Mouse (Mus musculus): Measurements from ENCODE around the gene Ola1.
A peak's percentile ranks its signal among the peaks of the same experiment; 100 is the strongest.

Ola1 gene

DNA sequence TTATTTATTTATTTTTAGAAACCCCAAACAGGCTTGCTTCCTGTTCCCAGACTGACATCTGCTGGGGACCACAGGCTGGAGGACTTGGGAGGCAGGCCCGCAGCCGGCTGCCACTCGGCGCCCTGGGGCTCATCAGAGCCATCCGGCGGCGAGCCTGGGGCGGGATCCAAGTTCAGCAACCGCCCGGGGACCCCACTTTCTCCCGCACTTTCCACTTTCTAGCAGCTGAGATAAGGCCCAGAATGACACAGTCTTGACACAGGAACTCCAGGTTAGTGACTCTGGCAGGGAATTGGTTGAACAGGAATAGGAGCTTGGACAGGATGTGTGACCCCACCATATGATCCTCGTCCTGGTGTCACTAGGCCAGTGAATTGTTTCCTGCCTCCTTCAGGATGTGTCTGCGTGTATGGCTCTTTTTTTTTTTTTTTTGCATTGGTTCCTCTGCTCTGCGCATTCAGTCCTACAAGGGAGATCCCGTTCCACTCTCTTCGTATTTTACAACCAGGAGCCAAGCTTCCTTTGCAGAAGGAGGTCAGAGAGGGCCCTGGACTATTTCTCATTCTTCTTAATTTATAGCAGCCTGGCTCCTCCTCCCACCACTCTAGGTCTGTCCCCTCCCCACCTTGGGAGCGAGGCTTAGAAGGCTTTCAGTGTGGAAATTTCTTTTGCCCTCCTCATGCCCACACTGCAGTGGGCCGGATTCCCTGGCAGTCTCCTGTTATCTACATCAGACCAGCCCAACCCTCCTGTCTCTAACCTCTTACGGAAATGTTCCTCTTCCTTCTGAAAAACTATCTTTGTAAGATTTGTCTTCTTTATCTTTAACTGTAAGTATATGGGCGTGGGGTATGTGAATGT, 152.2 kb downstream of the Ola1 start:
- no peak for DNase-seq (ENCODE audit: low spot score)

DNA sequence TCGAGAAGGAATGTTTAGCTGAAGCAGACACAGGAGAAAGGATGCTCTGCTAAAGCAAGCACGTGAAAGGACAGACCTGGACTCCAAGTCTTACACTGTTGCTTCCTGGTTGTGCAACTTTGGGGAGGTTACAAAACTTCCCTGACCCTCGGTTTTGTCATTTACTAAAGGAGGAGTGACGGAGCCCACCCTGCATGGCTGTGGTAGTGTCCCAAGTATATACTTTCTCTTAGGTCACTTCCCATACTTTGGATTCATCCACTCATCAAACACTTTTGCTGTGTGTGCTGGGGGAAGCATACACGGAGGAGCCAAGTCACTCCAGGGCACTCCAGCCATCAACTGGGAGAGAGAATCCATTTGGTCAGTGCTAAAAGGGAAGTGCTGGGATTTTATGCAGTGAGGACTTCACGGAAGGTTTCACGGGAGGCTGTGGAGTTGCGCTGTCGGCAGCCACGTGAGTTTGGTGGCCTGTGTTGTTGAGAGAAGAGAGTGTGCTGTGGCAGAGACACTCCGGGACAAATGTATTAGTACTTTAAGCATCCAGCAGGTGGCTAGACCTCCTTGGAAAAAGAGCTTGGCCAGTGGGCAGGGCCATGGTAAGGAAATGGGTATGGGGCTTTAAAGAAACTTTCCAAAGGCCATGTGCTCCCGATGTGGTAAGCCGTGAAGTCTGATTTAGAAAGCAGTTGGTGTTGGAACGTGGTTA, 154.7 kb downstream of the Ola1 start:
- DNase-seq (ENCODE audit: low spot score), result no peak

DNA sequence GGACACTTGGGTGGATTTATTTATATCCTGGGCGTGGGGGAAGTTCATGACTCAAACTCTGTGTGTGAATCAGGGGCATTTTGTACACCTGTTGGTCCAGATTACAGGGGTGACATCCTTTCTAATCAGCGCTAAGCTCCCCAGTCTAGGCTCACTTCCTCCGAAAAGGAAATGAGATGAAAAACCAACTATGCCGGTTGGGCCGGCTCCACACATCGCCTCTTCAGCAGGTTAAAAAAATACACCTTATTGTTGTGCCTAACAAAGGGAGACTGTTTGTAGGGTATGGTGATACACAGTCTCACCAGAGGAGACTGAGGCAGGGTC, 158.5 kb downstream of the Ola1 start:
- no peak for DNase-seq (ENCODE audit: low spot score)

DNA sequence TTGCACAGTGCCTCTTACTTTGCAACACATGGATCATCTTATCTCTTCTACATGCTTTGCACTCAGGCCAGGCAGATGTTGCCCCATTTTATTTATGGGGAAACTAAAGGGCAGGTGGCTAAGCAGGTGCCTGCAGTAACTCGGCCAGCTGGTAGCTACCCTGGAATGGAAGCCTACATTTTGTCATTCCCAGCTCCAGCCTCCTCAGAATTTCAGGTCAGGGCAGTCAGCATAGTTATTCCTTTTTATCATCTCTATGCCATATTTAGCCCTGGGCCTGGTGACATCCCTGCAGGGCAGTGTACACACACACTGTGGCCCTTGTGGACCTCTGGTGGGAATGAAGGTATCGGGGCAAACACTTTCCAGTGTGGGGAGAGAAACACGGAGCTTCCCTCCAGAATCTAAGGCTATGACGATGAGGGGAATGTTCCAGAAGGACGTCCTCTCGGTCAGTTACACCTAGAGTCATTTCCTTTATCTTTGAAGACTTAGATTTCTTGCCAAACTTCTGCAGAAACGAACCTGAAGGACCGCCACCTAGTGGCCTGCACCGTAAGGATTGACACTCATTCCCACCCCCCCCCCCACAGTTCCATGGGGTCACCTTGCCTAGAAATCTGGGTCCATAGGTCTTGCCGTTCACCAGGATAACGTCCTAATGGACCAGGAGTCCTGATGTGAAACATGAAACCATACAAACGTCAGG, 159.0 kb downstream of the Ola1 start:
- DNase-seq (ENCODE audit: low spot score), result no peak

DNA sequence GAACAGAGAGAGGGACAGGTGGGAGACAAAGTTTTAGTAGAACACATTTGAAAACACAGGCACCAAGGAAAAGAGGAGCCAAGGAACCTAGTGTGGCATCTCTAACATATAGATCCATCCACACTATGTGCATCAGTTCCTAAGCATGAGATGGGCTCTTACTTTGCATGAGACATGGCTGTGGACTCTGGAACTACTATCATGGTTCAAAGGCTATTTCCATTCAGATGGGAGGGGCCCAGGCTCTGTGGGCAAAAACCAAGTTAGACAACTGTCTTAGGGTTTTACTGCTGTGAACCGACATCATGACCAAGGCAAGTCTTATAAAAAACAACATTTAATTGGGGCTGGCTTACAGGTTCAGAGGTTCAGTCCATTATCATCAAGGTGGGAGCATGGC, 160.4 kb downstream of the Ola1 start:
- no peak for DNase-seq (ENCODE audit: low spot score)

DNA sequence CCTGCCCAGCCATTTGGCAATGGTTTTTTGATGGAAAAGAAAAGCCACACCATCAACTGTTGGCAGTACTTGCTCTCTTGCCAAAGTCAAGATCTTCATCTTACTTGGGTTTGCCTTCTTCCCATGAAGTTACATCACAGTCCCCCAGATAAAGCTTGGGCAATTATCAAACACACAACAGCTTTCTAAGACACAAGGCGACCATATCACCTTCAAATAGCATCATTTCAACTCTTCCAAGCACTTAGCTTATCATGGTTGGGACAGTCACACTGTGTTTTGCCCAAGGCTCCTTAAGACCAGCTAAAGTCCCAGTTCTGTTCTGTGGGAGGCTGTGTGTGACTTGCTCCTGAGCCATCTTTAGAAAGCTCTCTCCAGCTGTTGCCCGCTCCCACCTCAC, 161.1 kb downstream of the Ola1 start:
- DNase-seq (ENCODE audit: low spot score), result no peak

DNA sequence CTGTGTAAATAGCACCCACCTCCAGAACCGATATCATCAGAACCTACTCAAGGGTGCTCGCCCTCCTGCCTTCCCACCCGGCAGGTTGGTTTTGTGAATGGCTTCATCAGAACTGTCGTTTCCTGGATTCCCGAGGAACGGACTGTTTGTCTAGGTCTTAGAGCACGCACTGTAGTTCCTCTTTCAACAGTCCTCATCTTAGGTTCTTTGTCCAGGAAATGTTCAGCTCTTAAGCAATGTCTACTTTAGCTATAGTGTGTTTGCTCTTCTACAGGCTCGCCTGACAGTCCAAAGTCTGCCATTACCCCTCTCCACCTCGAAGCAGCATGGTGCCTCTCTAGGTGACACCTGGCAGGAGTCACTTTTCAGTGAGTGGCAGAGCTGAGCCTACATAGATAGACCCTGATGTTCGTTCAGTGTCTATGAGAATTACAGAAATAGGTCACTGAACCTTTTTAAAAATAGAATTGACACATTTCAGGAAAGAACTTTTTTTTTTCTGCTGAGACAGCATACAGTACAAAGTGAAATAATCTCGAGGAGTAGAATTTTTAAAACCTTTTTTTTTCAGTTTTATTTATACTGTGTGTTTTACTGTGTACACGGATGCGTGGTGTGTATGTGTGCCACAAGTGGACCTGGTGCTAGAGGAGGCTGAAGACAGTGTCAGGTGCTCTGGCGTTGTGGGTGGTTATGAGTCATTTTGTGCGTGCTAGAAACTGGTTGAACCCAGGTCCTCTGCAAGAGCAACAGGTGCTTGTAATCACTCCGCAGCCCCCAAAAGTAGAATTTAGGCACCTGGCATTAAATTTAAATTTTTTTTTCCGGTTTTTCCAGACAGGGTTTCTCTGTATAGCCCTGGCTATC, 162.4 kb downstream of the Ola1 start:
- DNase-seq (ENCODE audit: low spot score), result peak; percentile 68

DNA sequence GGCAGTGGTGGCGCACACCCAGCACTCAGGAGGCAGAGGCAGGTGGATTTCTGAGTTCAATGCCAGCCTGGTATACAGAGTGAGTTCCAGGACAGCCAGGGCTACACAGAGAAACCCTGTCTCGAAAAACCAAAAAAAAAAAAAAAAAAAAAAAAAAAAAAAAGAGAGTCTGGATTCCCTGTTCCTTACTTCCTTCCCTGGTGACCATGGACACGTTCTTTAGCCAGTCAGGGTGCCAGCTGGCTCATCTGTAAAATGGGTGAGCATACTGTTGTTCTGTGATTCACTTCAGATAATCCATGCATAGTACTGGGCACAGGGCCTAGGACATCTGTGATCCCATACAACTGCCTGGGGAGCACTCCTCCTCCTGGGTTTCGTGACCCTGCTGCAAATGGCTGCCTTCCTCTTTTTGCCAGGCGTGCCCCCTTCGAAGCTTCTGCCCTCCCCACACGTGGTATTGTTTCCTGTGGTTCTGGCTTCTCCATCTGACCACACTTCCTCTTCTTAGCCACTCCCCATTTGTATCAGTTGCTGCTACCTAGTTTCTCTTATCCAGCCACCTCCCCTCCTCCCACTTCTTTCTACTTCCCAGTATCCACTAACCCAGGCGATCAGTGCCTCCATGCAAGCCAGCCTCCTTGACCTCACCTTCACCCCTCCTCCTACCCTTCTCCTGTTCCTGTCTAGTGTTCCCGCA, 164.8 kb downstream of the Ola1 start:
- no peak for DNase-seq (ENCODE audit: low spot score)

DNA sequence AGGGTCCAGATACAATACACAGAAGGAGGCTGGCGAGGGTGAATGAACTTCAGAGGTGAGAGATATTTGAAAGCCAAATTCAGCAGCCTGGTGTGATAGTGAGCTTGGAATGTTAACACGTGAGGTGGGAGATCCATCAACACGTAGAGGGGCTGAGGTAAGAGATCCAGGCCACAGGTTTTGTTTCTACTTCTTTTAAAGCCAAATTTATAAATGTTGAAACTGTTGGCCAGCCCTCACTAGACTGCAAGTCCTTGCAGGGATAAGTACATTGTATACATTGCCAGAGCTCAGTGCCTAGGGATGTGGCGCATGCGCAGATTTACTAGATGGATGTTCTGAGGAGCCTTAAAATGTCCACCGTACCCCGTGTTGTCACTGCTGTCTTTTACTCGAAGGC, 168.3 kb downstream of the Ola1 start:
- DNase-seq (ENCODE audit: low spot score), result no peak

DNA sequence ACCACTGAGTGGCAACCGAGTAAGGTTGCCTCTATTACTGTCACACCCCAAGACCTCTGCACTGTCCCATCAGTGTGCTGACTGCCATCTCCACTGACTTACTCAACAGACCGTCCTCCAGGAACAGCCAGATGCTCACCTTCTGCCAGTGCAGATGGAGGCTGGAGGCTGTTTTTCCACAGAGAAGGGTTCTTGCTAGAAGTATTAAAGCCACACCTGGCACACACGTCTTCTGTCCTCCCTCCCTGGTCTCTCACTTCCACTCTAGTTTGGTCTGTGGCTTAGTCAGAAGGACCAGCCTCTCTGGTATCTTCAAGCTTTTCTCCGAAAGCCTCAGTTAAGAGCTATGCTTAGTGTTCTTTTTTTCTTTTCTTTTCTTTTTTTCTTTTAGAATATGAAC, 168.7 kb downstream of the Ola1 start:
- DNase-seq (ENCODE audit: low spot score), result no peak

DNA sequence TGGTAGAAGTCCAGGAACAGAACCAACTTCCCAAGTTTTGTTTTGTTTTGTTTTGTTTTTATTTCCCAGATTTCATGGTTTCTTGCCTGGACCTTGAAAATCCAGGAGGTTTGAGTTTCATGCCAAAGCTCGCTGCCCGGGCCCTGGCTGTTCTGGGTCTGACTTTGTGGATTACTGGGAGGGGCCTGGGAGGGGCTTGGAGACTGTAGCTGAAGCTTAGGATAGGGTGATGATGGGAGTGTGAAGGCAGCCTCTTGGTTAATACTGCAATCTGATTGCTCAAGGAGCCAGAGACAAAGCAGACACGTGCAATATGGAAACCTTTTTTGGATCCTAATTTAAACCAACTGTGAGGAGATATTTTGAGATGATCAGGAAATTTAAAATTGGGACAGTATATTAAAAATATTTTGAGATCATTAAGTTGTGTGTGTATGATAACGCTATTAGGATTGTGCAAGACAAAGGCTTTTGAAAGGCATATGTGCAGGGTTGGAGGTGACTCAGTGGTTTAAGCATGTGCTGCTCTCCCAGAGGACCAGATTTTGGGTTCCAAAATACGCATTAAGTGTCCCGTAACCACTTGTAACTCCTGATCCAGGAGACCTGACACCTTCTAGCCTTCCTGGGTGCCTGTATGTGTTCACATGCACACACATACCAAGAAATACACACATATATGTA, 169.6 kb downstream of the Ola1 start:
- peak; percentile 36 for DNase-seq (ENCODE audit: low spot score)

DNA sequence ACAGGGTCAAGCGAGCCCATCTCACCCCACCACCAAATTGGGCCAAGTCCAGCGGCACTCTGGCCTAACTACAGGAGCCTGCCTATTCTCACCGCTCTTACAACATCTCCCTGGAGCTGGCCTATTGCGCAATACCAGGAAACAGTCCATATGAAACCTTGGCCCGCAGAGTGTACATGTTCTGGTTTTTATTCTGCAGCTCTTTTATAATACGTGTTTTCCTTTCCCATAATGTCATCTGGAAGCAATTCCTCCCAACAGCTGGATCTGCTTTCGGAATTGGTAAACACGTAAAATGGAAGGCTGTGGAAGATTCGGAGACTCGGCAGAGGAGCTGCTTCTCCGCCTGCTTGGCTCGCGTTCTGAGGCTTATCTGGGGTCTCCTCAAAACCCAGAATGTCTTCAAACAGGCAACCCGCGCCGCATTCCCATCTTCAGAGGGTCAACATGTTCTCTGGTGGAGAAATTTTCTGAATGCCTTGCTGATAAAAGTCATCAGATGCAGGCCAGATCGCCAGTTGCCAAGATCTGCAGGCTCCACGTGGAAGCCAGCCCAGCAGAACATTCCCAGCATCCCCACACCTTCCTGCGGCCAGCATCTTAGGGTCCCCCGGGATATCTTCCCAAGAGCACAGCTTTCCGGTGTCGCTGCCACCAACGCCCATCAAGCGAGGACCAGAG, 171.5 kb downstream of the Ola1 start:
- peak; percentile 74 for DNase-seq (ENCODE audit: low spot score)

DNA sequence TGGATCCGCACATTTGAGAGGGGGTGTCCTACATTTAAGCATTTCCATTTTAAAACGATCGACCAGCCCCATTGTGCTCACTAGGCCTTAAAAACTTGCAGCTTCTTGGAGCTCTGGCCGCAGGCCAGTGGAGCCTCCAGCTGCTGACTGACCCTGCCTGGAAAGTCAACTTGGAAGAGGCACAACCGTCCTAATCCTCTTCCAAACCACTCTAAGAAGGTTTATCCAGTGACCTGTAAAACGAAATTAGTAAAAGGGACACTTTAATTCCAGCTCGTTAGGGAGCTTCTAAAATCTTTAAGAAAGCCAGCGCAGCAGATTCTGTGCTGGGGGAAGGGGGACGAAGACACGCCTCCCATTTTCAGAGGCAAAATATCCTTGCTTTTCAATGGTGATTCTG, 172.1 kb downstream of the Ola1 start:
- DNase-seq (ENCODE audit: low spot score), result no peak

DNA sequence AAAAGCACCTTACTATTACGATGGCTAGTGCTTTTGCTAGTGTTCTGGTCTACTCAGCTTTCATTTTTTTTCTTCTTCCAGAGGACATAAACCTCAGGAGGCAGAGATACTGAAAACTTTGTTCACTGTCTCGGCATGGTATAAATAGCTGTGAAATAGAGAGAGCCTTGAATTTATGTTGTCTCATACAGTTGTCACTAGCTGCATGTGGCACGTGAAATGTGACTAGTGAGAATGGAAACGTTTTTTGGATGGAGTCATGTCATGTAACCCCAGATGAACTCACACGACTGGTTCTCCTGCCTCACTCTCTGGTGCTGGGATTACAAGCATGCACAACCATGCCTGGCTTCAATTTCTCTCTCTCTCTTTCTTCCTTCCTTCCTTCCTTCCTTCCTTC, 173.2 kb downstream of the Ola1 start:
- DNase-seq (ENCODE audit: low spot score), result no peak

Measured in yolk sac, embryonic 10.5 days (tissue).